Mouse (Mus musculus) kidney, adult 9 months (tissue): ENCODE results near the gene Birc6.
A peak's percentile ranks its signal among the peaks of the same experiment; 100 is the strongest.

ENCODE experiments used
- DNase-seq: peaks from one replicate; pipeline ENCODE4 v3.0.0; 2022

The Birc6 gene

DNA sequence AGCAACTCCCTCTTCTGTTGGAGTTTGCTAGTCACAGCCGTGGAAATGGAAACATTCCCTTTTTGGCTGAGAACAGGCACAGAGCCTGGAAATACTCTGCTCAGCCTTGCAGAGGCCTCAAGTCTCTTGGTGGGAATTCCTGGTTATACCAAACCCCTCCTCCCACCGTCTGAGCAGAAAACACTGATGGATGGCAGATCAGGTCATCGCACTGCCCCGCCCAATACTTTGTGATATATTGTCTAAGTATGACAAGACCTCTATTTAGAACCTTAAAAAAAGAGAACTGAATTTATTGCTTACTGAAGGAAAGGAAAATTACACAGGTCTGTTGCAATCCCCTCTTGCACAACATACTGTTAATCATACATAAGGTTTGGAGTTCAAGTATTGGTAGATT, 182.6 kb downstream of the Birc6 start:
- no peak for DNase-seq

- no peak for DNase-seq
Measured at GRCm38 (mm10) chr17:74711627-74712026, 183.5 kb downstream of the Birc6 start.

DNA sequence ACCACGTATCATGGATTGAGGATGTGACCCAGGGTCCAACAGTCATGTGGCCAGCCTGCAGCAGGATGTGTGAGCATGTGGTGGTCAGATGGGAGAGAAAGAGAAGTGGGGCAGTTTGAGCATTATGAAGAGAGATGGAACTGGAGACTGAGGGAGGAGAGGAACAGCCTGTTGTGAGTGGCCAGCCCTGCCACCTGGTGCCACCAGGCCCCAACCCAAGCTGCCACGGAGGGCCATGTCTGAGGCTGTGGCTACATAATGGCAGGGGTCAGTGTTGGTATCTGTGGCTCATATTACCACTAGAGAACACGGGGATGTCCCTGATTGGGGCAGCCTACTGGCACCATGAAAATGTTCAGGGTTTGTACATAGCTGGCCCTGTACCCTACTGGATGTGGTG, 187.0 kb downstream of the Birc6 start:
- DNase-seq, result no peak

- DNase-seq, result no peak
Measured at GRCm38 (mm10) chr17:74715724-74716123, 187.6 kb downstream of the Birc6 start.

DNA sequence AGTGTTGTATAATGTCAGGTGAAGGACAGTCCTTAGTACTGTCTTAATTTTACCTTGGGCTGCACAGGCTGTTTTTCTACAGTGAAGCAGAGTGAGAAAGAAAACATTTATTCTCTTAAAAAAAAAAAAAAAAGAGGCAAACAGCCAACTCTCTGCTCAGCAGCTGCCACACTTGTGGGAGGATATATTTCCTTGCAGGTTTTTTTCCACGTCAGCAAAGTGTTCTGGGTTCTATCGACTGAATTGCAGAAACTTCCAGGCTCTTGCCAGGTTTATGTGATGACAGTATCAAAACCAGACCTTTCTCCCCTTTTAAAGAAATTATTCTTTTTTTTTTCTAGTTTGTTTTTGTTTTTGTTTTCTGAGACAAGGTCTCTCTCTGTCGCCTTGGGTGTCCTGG, 188.5 kb downstream of the Birc6 start:
- DNase-seq, result no peak

- no peak for DNase-seq
Measured at GRCm38 (mm10) chr17:74717091-74717617, 189.1 kb downstream of the Birc6 start.

DNA sequence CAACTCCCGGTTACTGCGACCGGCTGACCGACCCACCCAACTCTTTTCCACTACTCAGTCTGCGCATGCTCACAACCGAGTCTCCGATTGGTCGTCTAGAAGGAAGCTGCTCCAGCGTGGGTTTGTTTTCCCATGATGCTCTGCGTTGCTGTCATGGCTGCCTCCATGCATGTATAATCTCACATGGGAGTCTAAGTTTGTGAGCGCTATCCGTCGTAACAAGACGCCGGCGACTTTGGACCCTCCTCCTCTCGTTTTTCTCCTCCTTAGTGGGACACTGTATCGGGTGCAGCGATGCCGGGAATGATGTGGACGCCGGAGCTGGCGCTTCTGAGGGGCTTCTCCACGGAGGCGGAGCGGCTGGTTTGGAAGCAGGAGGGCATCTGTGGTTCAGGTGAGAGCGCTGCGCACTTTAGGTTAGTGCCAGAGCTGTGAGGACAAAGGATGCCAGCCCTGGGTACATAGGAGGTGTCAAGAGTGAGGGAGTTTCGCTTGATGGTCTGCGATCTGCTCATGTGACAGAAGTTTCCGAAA, 189.6 kb downstream of the Birc6 start, which contains the start of gene Ttc27:
Ttc27 (plus strand) TSS at position 115 of the 534 bp plus-strand sequence.
- DNase-seq, result peak; percentile 97

DNA sequence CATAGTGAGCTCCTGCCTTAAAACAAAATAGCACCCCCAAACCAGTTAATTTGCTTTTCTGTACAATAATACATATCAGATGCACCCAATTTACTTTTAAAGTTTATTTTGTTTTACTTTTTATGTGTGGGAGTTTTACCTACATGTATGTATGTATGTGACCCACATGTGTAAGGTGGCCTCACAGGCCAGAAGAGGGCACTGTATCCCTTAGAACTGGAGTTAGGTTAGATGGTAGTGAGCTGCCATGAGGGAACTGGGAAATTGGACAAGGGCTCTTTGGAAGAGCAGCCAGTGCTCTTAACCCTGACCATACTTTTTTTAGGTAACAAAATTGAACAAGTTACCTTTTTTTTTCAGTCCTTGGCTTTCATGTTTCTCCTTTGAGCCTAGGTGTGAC, 204.8 kb downstream of the Birc6 start:
- no peak for DNase-seq

GRCm38 (mm10) chr17:74735392-74735791, 207.3 kb downstream of the Birc6 start:
- DNase-seq, result no peak

- DNase-seq, result no peak
Measured at GRCm38 (mm10) chr17:74749659-74750058, 221.6 kb downstream of the Birc6 start.

DNA sequence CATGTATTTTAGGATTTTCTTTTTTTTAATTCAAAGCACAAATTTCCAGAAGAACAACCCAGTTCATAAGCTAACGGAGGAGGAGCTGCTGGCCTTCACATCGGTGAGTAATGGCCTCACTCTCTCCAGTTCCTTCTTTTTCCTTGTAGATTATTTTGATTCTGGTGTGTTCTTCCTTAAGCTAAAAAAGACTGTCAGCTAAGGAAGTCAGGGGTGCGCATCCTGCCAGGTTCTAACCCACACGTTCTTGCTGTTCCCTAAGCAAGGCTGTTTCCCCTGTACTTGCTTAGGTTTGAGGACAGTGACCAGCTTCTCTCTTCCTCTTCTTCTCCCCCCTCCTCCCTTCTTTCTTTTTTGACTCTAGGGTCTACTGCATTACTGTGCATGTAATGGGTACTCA, 222.9 kb downstream of the Birc6 start:
- no peak for DNase-seq
